Mouse (Mus musculus) hindbrain, embryonic 11.5 days (tissue): ENCODE results near the gene Ints5. TPM values are rescaled to one million over a fixed set of nuclear protein-coding genes. Genes with fewer than 3 reads are reported as not detected.
"Not testable (repeated sequence)": the region's sequence is repeated elsewhere in the genome, so short reads cannot be mapped to it uniquely, and the experiment has no call there.

ENCODE experiments used
- ATAC-seq: fragments of 200-750 bp; cut with Nextera tagmentation; 2 replicates; pipeline ENCODE4 v1.8.0; 2017; ENCODE audit warnings: mild to moderate bottlenecking, moderate TSS enrichment, moderate library complexity; ENCODE audit not compliant: low FRiP score
- DNase-seq: peaks from one replicate; pipeline ENCODE4 v3.0.0-alpha.2; 2015; ENCODE audit warnings: low spot score
- H3K27ac ChIP-seq: fragments of 300-500 bp; sonication (generic); 2 replicates; pipeline ENCODE4 v1.5.1; 2014; ENCODE audit warnings: mild to moderate bottlenecking, low read depth, low read length
- H3K27me3 ChIP-seq: fragments of 300-500 bp; sonication (generic); 2 replicates; pipeline ENCODE4 v1.6.1; 2014; ENCODE audit warnings: mild to moderate bottlenecking, low read length, moderate library complexity, mixed read lengths; ENCODE audit not compliant: control insufficient read depth, insufficient read depth
- H3K36me3 ChIP-seq: fragments of 300-500 bp; sonication (generic); 2 replicates; pipeline ENCODE4 v1.6.1; 2014; ENCODE audit warnings: mild to moderate bottlenecking, low read length, moderate library complexity, mixed read lengths; ENCODE audit not compliant: control insufficient read depth, insufficient read depth
- H3K4me1 ChIP-seq: fragments of 300-500 bp; sonication (generic); replicated peaks from 2 replicates; pipeline ENCODE4 v1.6.1; 2014; ENCODE audit warnings: low read length, mixed read lengths; ENCODE audit not compliant: control insufficient read depth, insufficient read depth
- H3K4me2 ChIP-seq: fragments of 300-500 bp; sonication (generic); replicated peaks from 2 replicates; pipeline ENCODE4 v1.6.1; 2014; ENCODE audit warnings: mild to moderate bottlenecking, low read depth, low read length
- H3K4me3 ChIP-seq: fragments of 300-500 bp; sonication (generic); 2 replicates; pipeline ENCODE4 v1.5.1; 2014; ENCODE audit warnings: low read depth, low read length
- H3K9ac ChIP-seq: fragments of 300-500 bp; sonication (generic); 2 replicates; pipeline ENCODE4 v1.6.1; 2014; ENCODE audit warnings: low read depth, low read length
- H3K9me3 ChIP-seq: fragments of 300-500 bp; sonication (generic); 2 replicates; pipeline ENCODE4 v1.6.1; 2016; ENCODE audit warnings: low read length; ENCODE audit not compliant: control insufficient read depth
- WGBS: fragments of 180-500 bp; shearing (Covaris S2); extraction: QIAGEN DNeasy Blood & Tissue Kit; methylation state at CpG from one replicate; pipeline ENCODE4 v1.1.7; 2014; 5-methylcytosine and 5-hydroxymethylcytosine counted together
- polyA plus RNA-seq: library from polyadenylated mRNA; unstranded; fragments of >200 nt; fragmentation: Nextera tagmentation; extraction: Ambion mirVana; gene quantifications from 2 replicates; pipeline ENCODE4 v1.2.1, GENCODE M21; 2014

Gene Ints5
- polyA plus RNA-seq, 1 experiment from 2014 or later, result 26.1 TPM

DNA sequence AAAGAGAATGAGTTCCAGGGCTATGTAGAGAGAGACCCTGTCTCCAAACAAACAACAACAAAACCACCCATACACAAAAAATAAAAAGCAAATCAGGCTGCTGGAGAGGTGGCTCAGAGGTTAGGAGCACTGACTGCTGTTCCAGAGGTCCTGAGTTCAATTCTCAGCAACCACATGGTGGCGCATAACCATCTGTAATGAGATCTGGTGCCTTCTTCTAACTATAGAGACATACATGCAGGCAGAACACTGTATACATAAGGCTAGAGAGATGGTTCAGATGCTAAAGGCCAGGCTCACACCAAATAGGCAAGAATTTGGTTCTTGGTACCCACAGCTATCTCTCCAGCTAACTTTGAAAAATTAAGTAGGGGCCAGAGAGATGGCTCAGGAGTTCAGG lies 33.8 kb upstream of the Ints5 start:
- no peaks in the 10 kb centered on the region for H3K27me3 ChIP-seq
- no peaks in the 10 kb centered on the region for H3K9me3 ChIP-seq
- ATAC-seq (no peak), DNase-seq (peak; percentile 30)
- no peaks in the 10 kb centered on the region for H3K4me1 ChIP-seq
- H3K9ac ChIP-seq, result no peak overlapping the region
- no peak overlapping the region for H3K27ac ChIP-seq
- H3K4me2 ChIP-seq, result no peak overlapping the region
- H3K36me3 ChIP-seq, result no peaks in the 10 kb centered on the region
- no peak overlapping the region for H3K4me3 ChIP-seq
- 17% methylated on average over 1 of the region's 1 CpGs for WGBS

DNA sequence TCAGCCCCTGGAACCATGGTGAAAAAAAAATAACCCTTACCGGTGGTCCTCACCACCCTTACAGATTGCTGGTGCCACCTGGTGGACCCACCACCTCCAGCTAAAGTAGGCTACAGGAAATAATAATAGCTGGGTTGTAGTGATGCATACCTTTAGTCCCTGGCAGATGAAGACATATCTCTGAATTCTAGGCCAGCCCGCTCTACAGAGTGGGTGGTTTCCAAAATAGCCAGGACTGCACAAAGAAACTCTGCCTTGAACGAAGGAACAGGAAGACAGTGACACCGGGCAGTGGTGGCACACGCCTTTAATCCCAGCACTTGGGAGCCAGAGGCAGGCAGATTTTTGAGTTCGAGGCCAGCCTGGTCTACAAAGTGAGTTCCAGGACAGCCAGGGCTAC lies 28.5 kb upstream of the Ints5 start:
- no peak overlapping the region for H3K4me2 ChIP-seq
- DNase-seq (no peak), ATAC-seq (no peak)
- H3K9me3 ChIP-seq, result no peaks in the 10 kb centered on the region
- no peaks in the 10 kb centered on the region for H3K27me3 ChIP-seq
- 84% methylated on average over 6 of the region's 6 CpGs for WGBS
- no peaks in the 10 kb centered on the region for H3K36me3 ChIP-seq
- no peaks in the 10 kb centered on the region for H3K4me1 ChIP-seq
- H3K9ac ChIP-seq, result no peak overlapping the region
- no peak overlapping the region for H3K27ac ChIP-seq
- no peak overlapping the region for H3K4me3 ChIP-seq

DNA sequence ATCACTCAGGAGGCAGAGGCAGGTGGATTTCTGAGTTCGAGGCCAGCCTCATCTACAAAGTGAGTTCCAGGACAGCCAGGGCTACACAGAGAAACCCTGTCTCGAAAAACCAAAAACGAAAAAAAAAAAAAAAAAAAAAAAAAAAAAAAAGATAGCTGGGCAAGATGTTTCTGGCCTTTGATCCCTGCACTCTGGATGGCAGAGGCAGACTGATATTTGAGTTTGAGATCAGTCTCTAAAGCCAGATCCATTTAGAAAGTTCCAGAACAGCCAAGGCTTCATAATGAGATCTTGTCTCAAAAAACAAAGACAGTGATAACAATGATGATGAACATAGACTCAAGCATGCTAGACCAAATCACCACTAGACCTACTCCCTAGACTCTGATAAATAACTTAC lies 22.4 kb upstream of the Ints5 start:
- H3K9ac ChIP-seq, ATAC-seq, H3K27me3 ChIP-seq, H3K36me3 ChIP-seq, H3K27ac ChIP-seq, H3K9me3 ChIP-seq, DNase-seq, H3K4me2 ChIP-seq, H3K4me1 ChIP-seq: not testable (repeated sequence)
- H3K4me3 ChIP-seq, result peak overlapping the region; percentile 55; the same call in 1 of the 2 replicates
- 83% methylated on average over 3 of the region's 3 CpGs for WGBS

DNA sequence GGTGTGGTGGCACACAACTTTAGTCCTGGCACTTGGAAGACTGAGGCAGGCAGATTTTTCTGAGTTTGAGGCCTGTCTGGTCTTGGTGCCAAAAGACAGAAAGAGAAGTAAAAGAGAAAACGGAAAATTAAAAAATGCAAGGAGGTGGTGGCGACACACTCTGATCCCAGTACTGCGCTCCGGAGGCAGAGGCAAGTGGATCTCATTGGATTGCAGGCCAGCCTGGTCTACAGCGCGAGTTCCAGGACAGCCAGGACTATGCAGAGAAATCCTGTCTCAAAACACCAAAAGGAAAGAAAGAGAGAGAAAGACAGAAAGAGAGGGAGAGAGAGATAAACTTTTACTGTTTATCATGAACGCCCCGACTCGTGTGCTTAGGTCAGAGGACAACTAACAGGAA lies 22.0 kb upstream of the Ints5 start:
- DNase-seq, result no peak
- Histone ChIP-seq H3K4me1 (peaks cover 3% of the 10 kb centered on the region), H3K9ac (peak overlapping the region; percentile 35; the same call in 1 of the 2 replicates), H3K27ac (no peak overlapping the region), H3K36me3 (no peaks in the 10 kb centered on the region), H3K9me3 (no peaks in the 10 kb centered on the region), H3K4me3 (peak overlapping the region; percentile 55), H3K4me2 (peak overlapping the region; percentile 89; the same call in 1 of the 2 replicates), H3K27me3 (no peaks in the 10 kb centered on the region)
- WGBS, result 63% methylated on average over 9 of the region's 9 CpGs
- ATAC-seq, result peak; percentile 65

DNA sequence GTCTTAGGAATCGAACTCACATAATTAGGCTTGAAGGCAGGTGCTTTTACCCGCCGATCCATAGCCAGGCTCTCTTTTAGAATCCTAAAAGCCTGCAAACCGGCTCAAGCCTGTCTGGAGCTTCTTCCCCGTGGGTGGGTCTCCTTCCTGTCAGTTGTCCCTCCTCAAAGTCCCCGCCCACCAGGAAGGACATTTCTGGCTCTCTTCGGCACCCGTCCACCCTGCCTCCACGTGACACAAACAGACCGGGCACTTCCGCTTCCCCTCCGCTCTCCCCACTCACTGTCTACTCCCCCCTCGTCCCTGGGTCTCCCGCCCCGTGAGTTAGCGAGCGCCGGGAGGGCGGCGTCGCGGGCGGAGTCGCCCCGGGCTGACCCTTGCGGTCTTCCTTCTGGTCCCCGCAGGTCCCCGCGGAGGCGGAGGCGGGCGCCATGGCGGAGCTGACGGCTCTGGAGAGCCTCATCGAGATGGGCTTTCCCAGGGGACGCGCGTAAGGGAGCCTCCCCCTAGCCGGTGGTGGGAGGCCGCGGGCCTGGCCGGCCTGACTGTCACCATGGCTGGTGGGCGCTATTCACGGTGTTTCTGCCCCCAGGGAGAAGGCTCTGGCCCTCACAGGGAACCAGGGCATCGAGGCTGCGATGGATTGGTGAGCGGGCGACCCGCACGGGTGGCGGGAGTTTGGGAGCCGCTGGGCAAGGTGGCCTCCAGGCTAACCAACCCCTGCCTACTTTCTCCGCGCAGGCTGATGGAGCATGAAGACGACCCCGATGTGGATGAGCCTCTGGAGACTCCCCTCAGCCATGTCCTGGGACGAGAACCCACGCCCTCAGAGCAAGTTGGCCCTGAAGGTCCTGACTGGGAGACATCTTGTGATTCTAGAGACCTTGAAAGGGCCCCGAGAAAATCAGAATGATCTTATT lies 21.3 kb upstream of the Ints5 start, which contains the start of gene Ubxn1:
Gene Ubxn1, plus strand, starts transcription at position 230 of the 920 bp plus-strand sequence.
- peak within 1 kb of the TSS; percentile 90 for H3K9ac ChIP-seq
- ATAC-seq (peak; percentile 99), DNase-seq (peak; percentile 95)
- peak within 1 kb of the TSS; percentile 89 for H3K4me2 ChIP-seq
- 2% methylated on average over 59 of the region's 59 CpGs for WGBS
- no peaks in the 10 kb centered on the region for H3K9me3 ChIP-seq
- H3K27ac ChIP-seq, result peak within 1 kb of the TSS; percentile 24
- no peaks in the 10 kb centered on the region for H3K27me3 ChIP-seq
- no peaks in the 10 kb centered on the region for H3K36me3 ChIP-seq
- peak within 1 kb of the TSS; percentile 55 for H3K4me3 ChIP-seq
- H3K4me1 ChIP-seq, result peaks cover 3% of the 10 kb centered on the region

DNA sequence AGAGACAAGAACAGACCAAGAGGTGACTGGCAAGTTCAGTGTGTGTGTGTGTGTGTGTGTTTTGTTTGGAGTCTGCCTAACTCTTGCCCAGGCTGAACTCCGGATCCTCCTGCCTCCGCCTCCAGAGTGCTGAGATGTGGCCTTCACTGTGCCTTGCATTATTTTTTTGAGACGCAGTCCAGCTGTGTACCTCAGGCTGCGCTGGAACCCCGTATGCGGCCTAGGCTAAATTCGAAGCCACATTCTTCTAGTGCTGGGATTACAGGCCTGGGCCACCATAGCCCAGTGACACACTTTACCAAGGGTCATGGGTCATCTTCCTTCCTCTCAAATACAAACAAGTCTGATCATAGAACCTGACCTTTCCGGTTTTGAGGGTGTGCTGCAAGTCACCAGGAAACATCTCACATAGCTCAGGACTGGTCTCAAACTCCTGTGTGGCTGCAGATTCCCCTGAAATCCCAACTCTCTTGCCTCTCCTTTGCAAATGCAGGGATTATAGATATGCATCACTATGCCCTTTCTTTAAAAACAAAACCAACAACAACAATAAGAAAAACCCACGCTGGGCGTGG lies 20.5 kb upstream of the Ints5 start:
- no peak overlapping the region for H3K27ac ChIP-seq
- peaks cover 3% of the 10 kb centered on the region for H3K4me1 ChIP-seq
- no peak for DNase-seq
- WGBS, result 77% methylated on average over 10 of the region's 10 CpGs
- no peaks in the 10 kb centered on the region for H3K9me3 ChIP-seq
- no peak for ATAC-seq
- H3K27me3 ChIP-seq, result no peaks in the 10 kb centered on the region
- H3K4me2 ChIP-seq, result peak overlapping the region; percentile 89
- no peaks in the 10 kb centered on the region for H3K36me3 ChIP-seq
- H3K9ac ChIP-seq, result peak overlapping the region; percentile 90
- H3K4me3 ChIP-seq, result peak overlapping the region; percentile 55

DNA sequence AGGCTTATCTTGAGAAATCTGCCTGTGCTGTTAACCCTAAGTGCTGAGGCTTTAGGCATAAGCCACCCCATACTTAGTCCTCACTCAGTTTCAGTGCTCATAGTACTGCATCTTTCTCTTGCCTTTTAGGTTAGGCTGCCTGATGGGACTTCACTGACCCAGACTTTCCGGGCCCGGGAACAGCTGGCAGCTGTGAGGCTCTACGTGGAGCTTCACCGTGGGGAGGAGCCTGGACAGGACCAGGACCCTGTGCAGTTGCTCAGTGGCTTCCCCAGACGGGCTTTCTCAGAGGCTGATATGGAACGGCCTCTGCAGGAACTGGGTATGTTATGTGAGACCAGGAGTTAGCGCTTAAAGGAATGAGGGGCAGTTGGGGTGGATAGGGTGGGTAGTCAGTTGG lies 17.8 kb upstream of the Ints5 start:
- Histone ChIP-seq H3K9ac (no peak overlapping the region), H3K4me1 (peaks cover 3% of the 10 kb centered on the region), H3K4me3 (no peak overlapping the region), H3K27me3 (no peaks in the 10 kb centered on the region), H3K36me3 (no peaks in the 10 kb centered on the region), H3K27ac (no peak overlapping the region), H3K4me2 (no peak overlapping the region), H3K9me3 (no peaks in the 10 kb centered on the region)
- no peak for DNase-seq
- 95% methylated on average over 7 of the region's 7 CpGs for WGBS
- ATAC-seq, result no peak

DNA sequence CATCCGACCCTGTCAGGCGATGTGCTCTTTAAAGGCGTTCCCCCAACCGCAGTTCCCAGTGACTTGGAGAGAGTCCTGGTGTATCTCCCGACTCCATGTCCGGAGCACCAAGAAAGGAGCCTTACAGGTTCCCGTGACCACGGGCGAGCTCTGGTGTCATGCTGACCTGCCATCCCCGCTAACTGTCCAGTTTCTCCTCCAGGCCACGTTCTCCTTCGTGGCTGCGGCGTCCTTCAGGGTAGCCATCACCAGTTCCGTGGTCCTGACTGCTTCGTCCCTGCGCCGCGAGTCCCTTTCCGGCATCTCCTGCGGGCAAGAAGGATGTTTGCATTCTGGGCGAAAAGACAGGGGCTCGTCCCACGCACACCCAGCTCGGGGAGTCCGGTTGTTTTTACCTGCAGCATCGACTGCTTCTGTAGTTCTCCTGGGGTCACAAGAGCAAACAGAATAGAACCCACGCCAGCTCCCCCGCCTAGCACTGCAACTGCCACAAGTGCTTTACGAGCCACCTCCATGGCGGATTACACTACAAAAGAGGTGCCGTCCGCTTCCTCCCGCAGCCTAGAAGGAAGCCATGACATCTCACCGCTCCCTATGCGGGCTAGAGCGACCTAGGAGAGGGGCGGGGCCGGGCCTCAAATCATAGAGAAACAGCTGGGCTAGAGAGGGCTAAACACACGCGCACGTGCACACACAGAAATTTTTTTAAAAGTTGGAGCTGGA lies 12.3 kb upstream of the Ints5 start, which contains the start of gene Uqcc3:
Gene Uqcc3, minus strand, starts transcription at position 613 of the 723 bp plus-strand sequence.
- peak within 1 kb of the TSS; percentile 91 for H3K9ac ChIP-seq
- H3K27me3 ChIP-seq, result no peaks in the 10 kb centered on the region
- DNase-seq (peak; percentile 88), ATAC-seq (peak; percentile 97)
- H3K4me1 ChIP-seq, result no peaks in the 10 kb centered on the region
- under 1% methylated on average over 42 of the region's 42 CpGs for WGBS
- no peaks in the 10 kb centered on the region for H3K9me3 ChIP-seq
- H3K4me3 ChIP-seq, result peak within 1 kb of the TSS; percentile 82
- H3K36me3 ChIP-seq, result no peaks in the 10 kb centered on the region
- H3K27ac ChIP-seq, result peak within 1 kb of the TSS; percentile 80
- H3K4me2 ChIP-seq, result peak within 1 kb of the TSS; percentile 83
